Mouse (Mus musculus): ENCODE measurements around the gene Gm17349. TPM values are rescaled to one million over a fixed set of nuclear protein-coding genes. Genes with fewer than 3 reads are reported as not detected.
A peak's percentile ranks its signal among the peaks of the same experiment; 100 is the strongest.

The Gm17349 gene
- polyA plus RNA-seq, 1 experiment = not detected

- Histone ChIP-seq H3K36me3 (ENCODE audit: control insufficient read depth, insufficient read depth, low read length) (no peaks in the 10 kb centered on the region; the same call in 1 of the 2 replicates), H3K4me1 (ENCODE audit: control insufficient read depth, insufficient read depth, low read length) (peaks cover 6% of the 10 kb centered on the region), H3K27me3 (ENCODE audit: control insufficient read depth, insufficient read depth, low read length) (no peaks in the 10 kb centered on the region), H3K27ac (ENCODE audit: control insufficient read depth, insufficient read depth, low read depth, low read length) (no peak overlapping the region), H3K4me3 (ENCODE audit: control insufficient read depth, low read depth, low read length) (no peak overlapping the region)
- no peak for TF ChIP-seq POLR2A (IDR thresholded peaks at IDR 0.05; ENCODE audit: control insufficient read depth, low read depth, low read length)
- TF ChIP-seq CTCF (IDR thresholded peaks at IDR 0.05; ENCODE audit: control insufficient read depth, insufficient read depth, insufficient replicate concordance, low read depth, low read length) = no peak
Observed at GRCm38 (mm10) chr15:99716814-99717213, 11.5 kb upstream of the Gm17349 start.

GRCm38 (mm10) chr15:99715982-99716746, 10.9 kb upstream of the Gm17349 start:
- Histone ChIP-seq H3K4me1 (ENCODE audit: control insufficient read depth, insufficient read depth, low read length) (peaks cover 6% of the 10 kb centered on the region), H3K27me3 (ENCODE audit: control insufficient read depth, insufficient read depth, low read length) (no peaks in the 10 kb centered on the region), H3K36me3 (ENCODE audit: control insufficient read depth, insufficient read depth, low read length) (peaks cover 2% of the 10 kb centered on the region), H3K27ac (ENCODE audit: control insufficient read depth, insufficient read depth, low read depth, low read length) (peak overlapping the region; percentile 7; the same call in 1 of the 2 replicates), H3K4me3 (ENCODE audit: control insufficient read depth, low read depth, low read length) (no peak overlapping the region)
- TF ChIP-seq CTCF (IDR thresholded peaks at IDR 0.05; ENCODE audit: control insufficient read depth, insufficient read depth, insufficient replicate concordance, low read depth, low read length) = no peak
- no peak for TF ChIP-seq POLR2A (IDR thresholded peaks at IDR 0.05; ENCODE audit: control insufficient read depth, low read depth, low read length)

GRCm38 (mm10) chr15:99715361-99715865, 10.1 kb upstream of the Gm17349 start:
- H3K4me3 ChIP-seq (ENCODE audit: control insufficient read depth, low read depth, low read length) = no peak overlapping the region
- H3K36me3 ChIP-seq (ENCODE audit: control insufficient read depth, insufficient read depth, low read length) = peaks cover 3% of the 10 kb centered on the region
- peaks cover 6% of the 10 kb centered on the region for H3K4me1 ChIP-seq (ENCODE audit: control insufficient read depth, insufficient read depth, low read length)
- H3K27ac ChIP-seq (ENCODE audit: control insufficient read depth, insufficient read depth, low read depth, low read length) = peak overlapping the region; percentile 48; the same call in 1 of the 2 replicates
- no peaks in the 10 kb centered on the region for H3K27me3 ChIP-seq (ENCODE audit: control insufficient read depth, insufficient read depth, low read length)
- TF ChIP-seq CTCF (IDR thresholded peaks at IDR 0.05; ENCODE audit: control insufficient read depth, insufficient read depth, insufficient replicate concordance, low read depth, low read length) (no peak), POLR2A (IDR thresholded peaks at IDR 0.05; ENCODE audit: control insufficient read depth, low read depth, low read length) (no peak)

- Histone ChIP-seq H3K36me3 (ENCODE audit: control insufficient read depth, insufficient read depth, low read length) (peaks cover 3% of the 10 kb centered on the region), H3K4me3 (ENCODE audit: control insufficient read depth, low read depth, low read length) (no peak overlapping the region), H3K27me3 (ENCODE audit: control insufficient read depth, insufficient read depth, low read length) (no peaks in the 10 kb centered on the region), H3K27ac (ENCODE audit: control insufficient read depth, insufficient read depth, low read depth, low read length) (no peak overlapping the region), H3K4me1 (ENCODE audit: control insufficient read depth, insufficient read depth, low read length) (peaks cover 6% of the 10 kb centered on the region)
- TF ChIP-seq CTCF (IDR thresholded peaks at IDR 0.05; ENCODE audit: control insufficient read depth, insufficient read depth, insufficient replicate concordance, low read depth, low read length) = peak; percentile 92
- no peak for TF ChIP-seq POLR2A (IDR thresholded peaks at IDR 0.05; ENCODE audit: control insufficient read depth, low read depth, low read length)
Observed at GRCm38 (mm10) chr15:99714858-99715257, 9.6 kb upstream of the Gm17349 start.

GRCm38 (mm10) chr15:99714206-99714605, 8.9 kb upstream of the Gm17349 start:
- Histone ChIP-seq H3K27ac (ENCODE audit: control insufficient read depth, insufficient read depth, low read depth, low read length) (peak overlapping the region; percentile 66), H3K36me3 (ENCODE audit: control insufficient read depth, insufficient read depth, low read length) (peaks cover 4% of the 10 kb centered on the region), H3K4me1 (ENCODE audit: control insufficient read depth, insufficient read depth, low read length) (peaks cover 6% of the 10 kb centered on the region), H3K4me3 (ENCODE audit: control insufficient read depth, low read depth, low read length) (no peak overlapping the region), H3K27me3 (ENCODE audit: control insufficient read depth, insufficient read depth, low read length) (no peaks in the 10 kb centered on the region)
- TF ChIP-seq POLR2A (IDR thresholded peaks at IDR 0.05; ENCODE audit: control insufficient read depth, low read depth, low read length) (peak; percentile 30; the same call in 1 of the 2 replicates), CTCF (IDR thresholded peaks at IDR 0.05; ENCODE audit: control insufficient read depth, insufficient read depth, insufficient replicate concordance, low read depth, low read length) (no peak)

GRCm38 (mm10) chr15:99713569-99713968, 8.3 kb upstream of the Gm17349 start:
- H3K36me3 ChIP-seq (ENCODE audit: control insufficient read depth, insufficient read depth, low read length) = peaks cover 5% of the 10 kb centered on the region
- peaks cover 6% of the 10 kb centered on the region for H3K4me1 ChIP-seq (ENCODE audit: control insufficient read depth, insufficient read depth, low read length)
- H3K27me3 ChIP-seq (ENCODE audit: control insufficient read depth, insufficient read depth, low read length) = no peaks in the 10 kb centered on the region
- H3K27ac ChIP-seq (ENCODE audit: control insufficient read depth, insufficient read depth, low read depth, low read length) = peak overlapping the region; percentile 66
- H3K4me3 ChIP-seq (ENCODE audit: control insufficient read depth, low read depth, low read length) = no peak overlapping the region
- TF ChIP-seq CTCF (IDR thresholded peaks at IDR 0.05; ENCODE audit: control insufficient read depth, insufficient read depth, insufficient replicate concordance, low read depth, low read length) (no peak), POLR2A (IDR thresholded peaks at IDR 0.05; ENCODE audit: control insufficient read depth, low read depth, low read length) (no peak)

- H3K4me3 ChIP-seq (ENCODE audit: control insufficient read depth, low read depth, low read length) = no peak overlapping the region
- peaks cover 5% of the 10 kb centered on the region for H3K36me3 ChIP-seq (ENCODE audit: control insufficient read depth, insufficient read depth, low read length)
- TF ChIP-seq CTCF (IDR thresholded peaks at IDR 0.05; ENCODE audit: control insufficient read depth, insufficient read depth, insufficient replicate concordance, low read depth, low read length) (no peak), POLR2A (IDR thresholded peaks at IDR 0.05; ENCODE audit: control insufficient read depth, low read depth, low read length) (no peak)
- H3K27ac ChIP-seq (ENCODE audit: control insufficient read depth, insufficient read depth, low read depth, low read length) = peak overlapping the region; percentile 3
- peaks cover 3% of the 10 kb centered on the region for H3K4me1 ChIP-seq (ENCODE audit: control insufficient read depth, insufficient read depth, low read length)
- no peaks in the 10 kb centered on the region for H3K27me3 ChIP-seq (ENCODE audit: control insufficient read depth, insufficient read depth, low read length)
Observed at GRCm38 (mm10) chr15:99712666-99713559, 7.6 kb upstream of the Gm17349 start.

Data from testis, adult 2 months (tissue).